ENCODE assay signal across 9 mouse cellular contexts in genomic region chrX:47937740-47938139, GRCm38 (mm10). TPM values are rescaled to one million over a fixed set of nuclear protein-coding genes. Genes with fewer than 3 reads are reported as not detected.
DNase-seq lines count a peak whose midpoint lies in the region; ATAC-seq and TF ChIP-seq lines count a peak whose summit lies in the region.
"Had no signal": no experiment of that assay in that cellular context is flagged by ENCODE, and none has a peak within 500 bp of the region (broad histone marks: within the 10 kb centered on the region; RNA-seq: fewer than 3 reads in every experiment).

No protein-coding gene starts in this region.

- TF ChIP-seq CTCF in lung, embryonic 14.5 days (IDR thresholded peaks at IDR 0.05; ENCODE audit: low read depth): no peak

- no peak overlapping the region for H3K27ac ChIP-seq in heart, embryonic 11.5 days (ENCODE audit: low read depth, low read length)
- H3K27ac ChIP-seq in lung, embryonic 14.5 days (ENCODE audit: low read depth): no peak overlapping the region
- H3K27ac ChIP-seq in embryonic facial prominence, embryonic 14.5 days (replicated peaks; ENCODE audit: low read depth, low read length): no peak overlapping the region
- H3K27ac ChIP-seq in midbrain, embryonic 15.5 days: 0 out of 2 replicates have a peak overlapping the region, but pooled peaks have one; percentile 29
- H3K27ac ChIP-seq: stomach, embryonic 15.5 days had no signal

- H3K4me2 ChIP-seq in heart, embryonic 11.5 days: no peak overlapping the region
- H3K4me2 ChIP-seq in lung, embryonic 14.5 days: peak overlapping the region; percentile 8; the same call in 1 of the 2 replicates
- no peak overlapping the region for H3K4me2 ChIP-seq in embryonic facial prominence, embryonic 14.5 days (ENCODE audit: low read depth, low read length)
- H3K4me2 ChIP-seq in midbrain, embryonic 15.5 days: no peak overlapping the region
- H3K4me2 ChIP-seq: stomach, embryonic 15.5 days had no signal

- H3K4me3 ChIP-seq in heart, embryonic 11.5 days (ENCODE audit: low read depth, low read length): no peak overlapping the region
- H3K4me3 ChIP-seq in lung, embryonic 14.5 days (ENCODE audit: low read depth, low read length): no peak overlapping the region
- no peak overlapping the region for H3K4me3 ChIP-seq in embryonic facial prominence, embryonic 14.5 days (ENCODE audit: low read depth, low read length)
- no peak overlapping the region for H3K4me3 ChIP-seq in midbrain, embryonic 15.5 days
- H3K4me3 ChIP-seq: stomach, embryonic 15.5 days had no signal

- peak; percentile 22 to 46 for DNase-seq in heart, postnatal 10 days
- DNase-seq in lung, embryonic 14.5 days: peak; percentile 90
- no peak for DNase-seq in lung, postnatal 36 days
- peak; percentile 86 for DNase-seq in embryonic facial prominence, embryonic 14.5 days (ENCODE audit: low spot score)
- no peak for DNase-seq in yolk sac, embryonic 10.5 days (ENCODE audit: low spot score)

- H3K9me3 ChIP-seq in heart, embryonic 11.5 days (replicated peaks; ENCODE audit: control insufficient read depth, low read length): no peaks in the 10 kb centered on the region
- H3K9me3 ChIP-seq in lung, embryonic 14.5 days (ENCODE audit: low read depth, low read length): no peaks in the 10 kb centered on the region
- no peaks in the 10 kb centered on the region for H3K9me3 ChIP-seq in embryonic facial prominence, embryonic 14.5 days (ENCODE audit: control insufficient read depth, low read length)
- no peaks in the 10 kb centered on the region for H3K9me3 ChIP-seq in midbrain, embryonic 15.5 days
- H3K9me3 ChIP-seq: stomach, embryonic 15.5 days had no signal

- H3K36me3 ChIP-seq in heart, embryonic 11.5 days (ENCODE audit: control insufficient read depth, insufficient read depth, low read length): no peaks in the 10 kb centered on the region; the same call in 1 of the 2 replicates
- H3K36me3 ChIP-seq in lung, embryonic 14.5 days (ENCODE audit: insufficient read depth): peaks cover 20% of the 10 kb centered on the region; the same call in 1 of the 2 replicates
- H3K36me3 ChIP-seq in embryonic facial prominence, embryonic 14.5 days (ENCODE audit: control insufficient read depth, insufficient read depth, low read length): peaks cover 8% of the 10 kb centered on the region; the same call in 1 of the 2 replicates
- H3K36me3 ChIP-seq in midbrain, embryonic 15.5 days (replicated peaks): no peaks in the 10 kb centered on the region

- no peak for ATAC-seq in heart, embryonic 11.5 days (replicated peaks; ENCODE audit: insufficient number of reproducible peaks, low FRiP score, low TSS enrichment)
- ATAC-seq in lung, embryonic 14.5 days (ENCODE audit: insufficient read depth): peak; percentile 56; the same call in 1 of the 2 replicates
- ATAC-seq in embryonic facial prominence, embryonic 14.5 days (ENCODE audit: low read depth): no peak
- peak; percentile 37; the same call in 1 of the 2 replicates for ATAC-seq in midbrain, embryonic 15.5 days (replicated peaks)
- no peak for ATAC-seq in CD4-positive, CD25-positive, alpha-beta regulatory T cell, adult 4 months

- 22% methylated on average over 2 of the region's 2 CpGs for WGBS in heart, embryonic 11.5 days (ENCODE audit: insufficient replicate concordance)
- 16% methylated on average over 2 of the region's 2 CpGs for WGBS in lung, embryonic 14.5 days
- 19% methylated on average over 2 of the region's 2 CpGs for whole genome bisulfite sequencing in embryonic facial prominence, embryonic 14.5 days
- 28% methylated on average over 2 of the region's 2 CpGs for WGBS in midbrain, embryonic 15.5 days

- intact Hi-C loops in heart, postnatal 10 days (cut with DNase I): no loop called here

- no peaks in the 10 kb centered on the region for H3K27me3 ChIP-seq in heart, embryonic 11.5 days (ENCODE audit: control insufficient read depth, insufficient read depth, low read length)
- H3K27me3 ChIP-seq in lung, embryonic 14.5 days (ENCODE audit: insufficient read depth, low read length): no peaks in the 10 kb centered on the region
- H3K27me3 ChIP-seq in embryonic facial prominence, embryonic 14.5 days (replicated peaks; ENCODE audit: control insufficient read depth, insufficient read depth, low read length): no peaks in the 10 kb centered on the region
- no peaks in the 10 kb centered on the region for H3K27me3 ChIP-seq in midbrain, embryonic 15.5 days (replicated peaks)
- H3K27me3 ChIP-seq: stomach, embryonic 15.5 days had no signal

- no peaks in the 10 kb centered on the region for H3K4me1 ChIP-seq in heart, embryonic 11.5 days (ENCODE audit: control insufficient read depth, insufficient read depth, low read length)
- H3K4me1 ChIP-seq in lung, embryonic 14.5 days (ENCODE audit: insufficient read depth): no peaks in the 10 kb centered on the region
- H3K4me1 ChIP-seq in embryonic facial prominence, embryonic 14.5 days (ENCODE audit: control insufficient read depth, insufficient read depth, low read length): no peaks in the 10 kb centered on the region
- no peaks in the 10 kb centered on the region for H3K4me1 ChIP-seq in midbrain, embryonic 15.5 days
- H3K4me1 ChIP-seq: stomach, embryonic 15.5 days had no signal

- H3K9ac ChIP-seq in heart, embryonic 11.5 days (ENCODE audit: low read depth, low read length): no peak overlapping the region
- H3K9ac ChIP-seq in lung, embryonic 14.5 days: no peak overlapping the region
- H3K9ac ChIP-seq in embryonic facial prominence, embryonic 14.5 days (ENCODE audit: low read depth, low read length): no peak overlapping the region
- no peak overlapping the region for H3K9ac ChIP-seq in midbrain, embryonic 15.5 days
- H3K9ac ChIP-seq: stomach, embryonic 15.5 days had no signal

RNA-seq across cellular contexts. Expression of gene Ocrl, which starts 25.6 kb away (rescaled TPM):
- total RNA-seq in heart, postnatal 10 days (2021): 10 to 100 TPM; 12.0 to 12.8 TPM
- 14.1 and 14.3 TPM in 2 replicates for polyA plus RNA-seq in heart, embryonic 11.5 days (2014; fragmentation: Nextera tagmentation; extraction: Ambion mirVana)
- 22.0 and 22.3 TPM in 2 replicates for polyA plus RNA-seq in lung, embryonic 14.5 days (2014; fragmentation: Nextera tagmentation; extraction: Ambion mirVana)
- 19.6 and 21.3 TPM in 2 replicates for polyA plus RNA-seq in embryonic facial prominence, embryonic 14.5 days (2014; fragmentation: Nextera tagmentation; extraction: Ambion mirVana)
- 34.9 and 35.8 TPM in 2 replicates for polyA plus RNA-seq in midbrain, embryonic 15.5 days (2015; fragmentation: Nextera tagmentation; extraction: Ambion mirVana)
- 1 to 10 TPM; 7.0 to 8.4 TPM for polyA plus RNA-seq in CD4-positive, CD25-positive, alpha-beta regulatory T cell, adult 4 months (2017; shearing (Covaris generic))

RNA-seq across cellular contexts. Expression of gene Smarca1, which starts 45.0 kb away (rescaled TPM):
- 1 to 10 TPM; 3.7 to 4.5 TPM for total RNA-seq in heart, postnatal 10 days (2021)
- 26.2 and 28.8 TPM in 2 replicates for polyA plus RNA-seq in heart, embryonic 11.5 days (2014; fragmentation: Nextera tagmentation; extraction: Ambion mirVana)
- polyA plus RNA-seq in lung, embryonic 14.5 days (2014; fragmentation: Nextera tagmentation; extraction: Ambion mirVana): 29.9 and 32.5 TPM in 2 replicates
- 30.1 and 33.8 TPM in 2 replicates for polyA plus RNA-seq in embryonic facial prominence, embryonic 14.5 days (2014; fragmentation: Nextera tagmentation; extraction: Ambion mirVana)
- 32.9 and 37.3 TPM in 2 replicates for polyA plus RNA-seq in midbrain, embryonic 15.5 days (2015; fragmentation: Nextera tagmentation; extraction: Ambion mirVana)
- polyA plus RNA-seq in CD4-positive, CD25-positive, alpha-beta regulatory T cell, adult 4 months (2017; shearing (Covaris generic)): not detected

Comparison
In these comparisons a context has a peak if more than half of its experiments do, and no peak if none do; other contexts are left out.
1. DNase-seq: peak in heart, postnatal 10 days (2 of 2), lung, embryonic 14.5 days (single experiment) and embryonic facial prominence, embryonic 14.5 days (single experiment); none in lung, postnatal 36 days (single experiment) and yolk sac, embryonic 10.5 days (single experiment).
2. ATAC-seq: peak in lung, embryonic 14.5 days (single experiment) and midbrain, embryonic 15.5 days (single experiment); none in heart, embryonic 11.5 days (single experiment), embryonic facial prominence, embryonic 14.5 days (single experiment) and CD4-positive, CD25-positive, alpha-beta regulatory T cell, adult 4 months (single experiment).
3. RNA of gene Smarca1, which starts 45.0 kb away (polyA plus RNA-seq): 32.9 to 37.3 TPM in midbrain, embryonic 15.5 days, 30.1 to 33.8 TPM in embryonic facial prominence, embryonic 14.5 days, 29.9 to 32.5 TPM in lung, embryonic 14.5 days and 26.2 to 28.8 TPM in heart, embryonic 11.5 days; not detected in CD4-positive, CD25-positive, alpha-beta regulatory T cell, adult 4 months; every median in the first group is over 10 times any median in the second.